Mouse (Mus musculus) neural tube, embryonic 14.5 days (tissue): Measurements from ENCODE around the gene Wbp2nl. TPM values are rescaled to one million over a fixed set of nuclear protein-coding genes. Genes with fewer than 3 reads are reported as not detected.

Experiments used
- ATAC-seq: fragments of 200-750 bp; cut with Nextera tagmentation; 2 replicates; pipeline ENCODE4 v1.8.0; 2017; ENCODE audit warnings: low read depth, mild to moderate bottlenecking, moderate TSS enrichment, moderate library complexity
- H3K27ac ChIP-seq: fragments of 300-500 bp; sonication (generic); 2 replicates; pipeline ENCODE4 v1.5.1; 2014; ENCODE audit warnings: low read depth, mild to moderate bottlenecking, control low read depth, low read length, moderate library complexity, mixed read lengths
- H3K27me3 ChIP-seq: fragments of 300-500 bp; sonication (generic); 2 replicates; pipeline ENCODE4 v1.6.1; 2014; ENCODE audit warnings: low read length; ENCODE audit not compliant: control insufficient read depth, insufficient read depth
- H3K36me3 ChIP-seq: fragments of 300-500 bp; sonication (generic); 2 replicates; pipeline ENCODE4 v1.6.1; 2014; ENCODE audit warnings: low read length, mixed read lengths; ENCODE audit not compliant: control insufficient read depth, insufficient read depth
- H3K4me1 ChIP-seq: fragments of 300-500 bp; sonication (generic); 2 replicates; pipeline ENCODE4 v1.6.1; 2014; ENCODE audit warnings: low read length; ENCODE audit not compliant: control insufficient read depth, insufficient read depth
- H3K4me2 ChIP-seq: fragments of 300-500 bp; sonication (generic); 2 replicates; pipeline ENCODE4 v1.6.1; 2014; ENCODE audit warnings: mild to moderate bottlenecking, low read depth, low read length, control low read depth
- H3K4me3 ChIP-seq: fragments of 300-500 bp; sonication (generic); 2 replicates; pipeline ENCODE4 v1.5.1; 2014; ENCODE audit warnings: low read depth, low read length, control low read depth, mixed read lengths
- H3K9ac ChIP-seq: fragments of 300-500 bp; sonication (generic); replicated peaks from 2 replicates; pipeline ENCODE4 v1.6.1; 2014; ENCODE audit warnings: low read depth, mild to moderate bottlenecking, control low read depth, low read length, mixed read lengths
- H3K9me3 ChIP-seq: fragments of 300-500 bp; sonication (generic); 2 replicates; pipeline ENCODE4 v1.6.1; 2016; ENCODE audit warnings: low read length; ENCODE audit not compliant: control insufficient read depth
- WGBS: fragments of 180-500 bp; shearing (Covaris S2); extraction: QIAGEN DNeasy Blood & Tissue Kit; methylation state at CpG from one replicate; pipeline ENCODE4 v1.1.7; 2014; 5-methylcytosine and 5-hydroxymethylcytosine counted together
- polyA plus RNA-seq: library from polyadenylated mRNA; unstranded; fragments of >200 nt; fragmentation: Nextera tagmentation; extraction: Ambion mirVana; gene quantifications from 2 replicates; pipeline ENCODE4 v1.2.1, GENCODE M21; 2014

The Wbp2nl gene
- polyA plus RNA-seq, 1 experiment from 2014 or later, result 0.28 TPM

DNA sequence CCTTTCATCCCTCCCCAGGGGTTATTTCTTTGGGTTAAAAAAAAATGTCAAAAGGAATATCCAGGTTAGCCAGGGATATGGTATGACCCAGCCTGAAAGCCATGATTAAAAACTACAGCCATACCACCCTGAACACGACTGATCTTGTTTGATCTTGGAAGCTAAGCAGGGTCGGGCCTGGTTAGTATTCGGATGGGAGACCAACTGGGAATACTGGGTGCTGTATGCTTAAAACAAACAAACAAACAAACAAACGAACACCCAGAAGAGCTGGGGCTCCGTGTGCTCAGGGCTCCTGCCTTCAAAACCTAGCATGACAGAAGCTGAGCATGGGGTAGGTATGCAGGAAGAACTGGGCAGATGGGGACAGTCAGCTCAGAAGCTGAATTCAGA, 43.8 kb downstream of the Wbp2nl start:
- ATAC-seq, result no peak
- no peak overlapping the region for H3K27ac ChIP-seq
- H3K27me3 ChIP-seq, result peaks cover 8% of the 10 kb centered on the region
- no peaks in the 10 kb centered on the region for H3K9me3 ChIP-seq
- H3K4me2 ChIP-seq, result no peak overlapping the region
- WGBS, result 83% methylated on average over 5 of the region's 5 CpGs
- no peak overlapping the region for H3K9ac ChIP-seq
- H3K4me3 ChIP-seq, result no peak overlapping the region
- H3K36me3 ChIP-seq, result no peaks in the 10 kb centered on the region
- H3K4me1 ChIP-seq, result peaks cover 29% of the 10 kb centered on the region

DNA sequence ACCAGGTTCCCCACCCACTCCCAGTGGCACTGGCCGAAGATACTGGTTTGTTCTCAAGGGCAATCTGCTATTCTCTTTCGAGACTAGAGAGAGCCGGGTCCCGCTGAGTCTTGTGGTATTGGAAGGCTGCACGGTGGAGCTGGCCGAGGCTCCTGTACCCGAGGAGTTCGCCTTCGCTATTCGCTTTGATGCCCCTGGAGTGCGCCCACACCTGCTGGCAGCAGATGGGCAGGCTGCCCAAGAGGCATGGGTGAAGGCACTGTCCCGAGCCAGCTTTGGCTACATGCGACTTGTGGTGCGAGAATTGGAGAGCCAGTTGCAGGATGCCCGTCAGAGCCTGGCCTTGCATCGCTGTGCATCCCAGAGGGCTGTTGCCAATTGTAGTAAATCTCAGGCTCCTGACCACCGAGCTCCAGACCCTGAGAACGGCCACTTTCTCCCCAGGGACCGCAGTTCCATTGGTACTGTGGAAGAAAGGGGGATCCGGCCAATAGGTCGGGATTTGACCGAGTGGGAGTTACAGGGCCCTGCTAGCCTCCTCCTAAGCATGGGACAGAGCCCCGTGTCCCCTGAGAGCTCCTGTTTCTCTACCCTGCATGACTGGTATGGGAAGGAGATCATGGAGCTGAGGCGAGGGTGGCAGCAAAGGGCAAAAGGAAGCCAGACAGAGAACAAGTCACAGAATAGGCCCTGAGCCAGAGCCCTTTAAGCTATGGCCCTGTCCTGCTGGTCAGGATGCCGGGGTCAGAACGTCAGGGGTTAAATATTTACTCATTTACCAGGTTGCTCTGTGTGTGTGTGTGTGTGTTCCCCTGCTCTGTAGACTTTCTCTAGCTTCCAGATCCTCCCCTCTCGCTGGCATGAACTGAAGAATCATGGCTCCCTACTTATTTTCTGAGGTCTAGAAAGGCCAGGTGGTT, 44.9 kb downstream of the Wbp2nl start:
- H3K36me3 ChIP-seq, result peaks cover 8% of the 10 kb centered on the region; the same call in 1 of the 2 replicates
- no peak overlapping the region for H3K27ac ChIP-seq
- WGBS, result 89% methylated on average over 27 of the region's 27 CpGs
- H3K4me3 ChIP-seq, result no peak overlapping the region
- no peaks in the 10 kb centered on the region for H3K9me3 ChIP-seq
- H3K4me1 ChIP-seq, result peaks cover 23% of the 10 kb centered on the region
- ATAC-seq, result no peak
- no peak overlapping the region for H3K4me2 ChIP-seq
- H3K27me3 ChIP-seq, result peaks cover 8% of the 10 kb centered on the region
- no peak overlapping the region for H3K9ac ChIP-seq

- Histone ChIP-seq H3K9me3 (no peaks in the 10 kb centered on the region), H3K9ac (no peak overlapping the region)
- WGBS, result 94% methylated on average over 6 of the region's 6 CpGs
These were observed 46.2 kb downstream of the Wbp2nl start for GRCm38 (mm10) chr15:82344971-82345370.

DNA sequence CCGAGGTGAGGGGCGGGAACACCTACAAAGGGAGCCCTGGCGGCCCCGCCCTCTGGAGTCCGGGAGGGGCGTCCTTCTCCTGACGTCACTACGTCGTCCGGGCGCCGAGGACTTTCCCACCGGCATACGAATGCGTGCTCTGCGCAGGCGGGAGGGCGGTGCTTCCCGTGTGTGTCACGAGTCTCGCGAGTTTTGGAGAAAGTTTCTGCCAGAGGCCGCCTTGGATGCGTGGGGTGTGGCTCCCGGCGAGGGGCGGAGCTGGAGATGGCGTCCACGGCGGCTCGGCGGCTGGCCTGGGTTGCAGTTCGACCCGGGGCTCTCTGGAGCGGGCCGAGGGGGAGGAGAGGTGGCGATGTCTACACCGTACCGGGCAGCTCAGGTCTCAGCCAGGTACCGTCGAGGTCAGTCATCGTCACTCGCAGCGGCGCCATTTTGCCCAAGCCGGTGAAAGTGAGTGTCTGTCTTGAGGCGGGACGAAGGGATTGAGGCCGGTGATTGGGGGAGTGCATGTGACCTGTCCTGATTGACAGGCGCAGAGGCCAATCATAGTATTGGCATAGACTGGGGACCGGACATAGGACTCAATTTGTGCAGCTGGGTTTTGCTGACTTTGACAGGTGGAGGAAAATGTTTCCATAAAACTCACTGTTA, 47.2 kb downstream of the Wbp2nl start:
- 0 out of 2 replicates have a peak, but pooled peaks cover 2% of the 10 kb centered on the region for H3K27me3 ChIP-seq
- peak overlapping the region; percentile 64 for H3K4me3 ChIP-seq
- peak overlapping the region; percentile 87 for H3K27ac ChIP-seq
- under 1% methylated on average over 51 of the region's 51 CpGs for WGBS
- H3K4me2 ChIP-seq, result peak overlapping the region; percentile 96
- H3K9ac ChIP-seq, result peak overlapping the region; percentile 71
- peak; percentile 98 for ATAC-seq
- H3K36me3 ChIP-seq, result peaks cover 28% of the 10 kb centered on the region
- no peaks in the 10 kb centered on the region for H3K9me3 ChIP-seq
- peaks cover 19% of the 10 kb centered on the region for H3K4me1 ChIP-seq

More at GRCm38 (mm10) chr15:82344971-82345370, 46.2 kb downstream of the Wbp2nl start:
- H3K4me1 ChIP-seq, result peaks cover 20% of the 10 kb centered on the region
- H3K27me3 ChIP-seq, result peaks cover 8% of the 10 kb centered on the region
- ATAC-seq, result no peak
- no peak overlapping the region for H3K4me2 ChIP-seq
- no peak overlapping the region for H3K4me3 ChIP-seq
- peaks cover 19% of the 10 kb centered on the region; the same call in 1 of the 2 replicates for H3K36me3 ChIP-seq
- no peak overlapping the region for H3K27ac ChIP-seq

DNA sequence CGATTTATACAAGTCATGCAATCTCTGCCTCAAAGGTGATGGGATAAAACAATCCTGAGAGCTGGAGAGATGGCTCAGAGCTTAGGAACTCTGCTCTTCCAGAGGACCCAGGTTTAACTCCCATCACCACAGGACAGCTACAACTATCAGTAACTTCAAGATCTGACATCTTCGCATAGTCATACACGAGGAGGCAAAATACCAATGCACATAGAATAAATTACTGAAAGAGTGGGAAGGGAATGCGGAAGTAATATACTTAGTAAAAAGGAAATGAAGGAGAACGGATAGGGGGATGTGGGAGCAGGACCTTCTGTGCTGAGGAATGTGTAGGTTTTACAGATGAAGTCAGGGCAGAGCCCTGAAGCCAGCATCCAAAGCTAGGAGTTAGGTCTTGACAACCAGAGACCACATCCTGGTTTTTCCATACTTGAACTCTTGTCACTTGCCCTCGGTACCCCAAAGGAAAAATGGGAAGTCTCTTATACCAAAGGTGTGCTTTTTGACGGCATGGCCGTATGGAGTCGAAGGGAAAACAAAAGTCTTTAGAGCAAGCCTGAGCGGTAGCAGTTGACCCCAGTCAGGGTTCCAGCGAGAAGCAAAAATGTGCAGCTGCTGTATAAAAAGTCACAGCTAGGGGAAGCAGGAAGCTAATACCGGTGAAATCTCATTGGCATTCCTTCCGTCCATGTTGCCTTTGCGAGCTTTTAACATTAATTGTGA, 48.0 kb downstream of the Wbp2nl start:
- WGBS, result 64% methylated on average over 14 of the region's 14 CpGs
- ATAC-seq, result no peak; the same call in 1 of the 2 replicates
- Histone ChIP-seq H3K9ac (peak overlapping the region; percentile 71), H3K4me2 (peak overlapping the region; percentile 96), H3K27ac (peak overlapping the region; percentile 87), H3K4me1 (peaks cover 13% of the 10 kb centered on the region), H3K9me3 (no peaks in the 10 kb centered on the region), H3K27me3 (no peaks in the 10 kb centered on the region), H3K36me3 (peaks cover 29% of the 10 kb centered on the region), H3K4me3 (peak overlapping the region; percentile 64)

DNA sequence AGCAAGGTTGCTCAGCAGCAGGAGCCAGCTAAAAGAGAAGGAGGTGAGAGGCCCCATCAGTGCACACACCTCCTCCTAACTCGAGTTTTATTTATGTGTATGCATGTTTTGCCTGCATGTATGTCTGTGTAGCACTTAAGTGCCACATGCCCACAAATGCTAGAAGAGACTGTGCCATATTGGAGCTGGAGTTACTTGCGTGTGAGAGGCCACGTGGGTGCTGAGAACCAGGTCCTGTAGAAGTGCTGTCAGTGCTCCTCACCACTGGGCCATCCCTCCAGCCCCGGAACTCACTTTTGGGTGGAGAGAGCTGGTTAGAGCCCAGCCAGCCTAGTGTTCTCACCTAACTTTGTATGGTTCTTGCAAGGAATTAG, 48.5 kb downstream of the Wbp2nl start:
- no peak for ATAC-seq
- 0 out of 2 replicates have a peak overlapping the region, but pooled peaks have one; percentile 71 for H3K9ac ChIP-seq
- no peak overlapping the region for H3K27ac ChIP-seq
- H3K9me3 ChIP-seq, result no peaks in the 10 kb centered on the region
- peaks cover 29% of the 10 kb centered on the region for H3K36me3 ChIP-seq
- peak overlapping the region; percentile 64 for H3K4me3 ChIP-seq
- WGBS, result 83% methylated on average over 4 of the region's 4 CpGs
- peak overlapping the region; percentile 96 for H3K4me2 ChIP-seq
- H3K27me3 ChIP-seq, result no peaks in the 10 kb centered on the region
- peaks cover 13% of the 10 kb centered on the region for H3K4me1 ChIP-seq

GRCm38 (mm10) chr15:82347852-82348251, 49.1 kb downstream of the Wbp2nl start:
- Histone ChIP-seq H3K4me1 (peaks cover 15% of the 10 kb centered on the region), H3K36me3 (peaks cover 29% of the 10 kb centered on the region), H3K9ac (no peak overlapping the region), H3K27ac (no peak overlapping the region), H3K27me3 (no peaks in the 10 kb centered on the region), H3K4me2 (no peak overlapping the region), H3K9me3 (no peaks in the 10 kb centered on the region), H3K4me3 (no peak overlapping the region)
- ATAC-seq, result no peak
- 96% methylated on average over 12 of the region's 12 CpGs for WGBS

GRCm38 (mm10) chr15:82348258-82348998, 49.7 kb downstream of the Wbp2nl start:
- Histone ChIP-seq H3K9me3 (no peaks in the 10 kb centered on the region), H3K36me3 (peaks cover 29% of the 10 kb centered on the region), H3K4me3 (no peak overlapping the region), H3K27ac (no peak overlapping the region), H3K4me1 (peaks cover 20% of the 10 kb centered on the region), H3K9ac (no peak overlapping the region), H3K27me3 (no peaks in the 10 kb centered on the region), H3K4me2 (no peak overlapping the region)
- no peak for ATAC-seq
- 91% methylated on average over 8 of the region's 8 CpGs for WGBS
